Mouse (Mus musculus) myocyte (in vitro differentiated cells): ENCODE data around the gene Klrb1b.

Experiments
- MYOD1 ChIP-seq, 3 experiments: IDR thresholded peaks; one replicate each; pipeline ENCODE4 v1.6.1; 2011; ENCODE audit warnings: control low read depth in 2 of 3, low read depth in 2 of 3, mild to moderate bottlenecking in 2 of 3, moderate library complexity in 1 of 3; ENCODE audit not compliant: insufficient read length in 2 of 3, control insufficient read depth in 1 of 3
- MYOG ChIP-seq, 3 experiments: IDR thresholded peaks; one replicate each; pipeline ENCODE4 v1.6.1; 2011; ENCODE audit warnings: control low read depth in 2 of 3, low read depth in 2 of 3, mild to moderate bottlenecking in 2 of 3; ENCODE audit not compliant: insufficient read length in 2 of 3, control insufficient read depth in 1 of 3, insufficient read depth in 1 of 3
- POLR2A ChIP-seq: IDR thresholded peaks from one replicate; pipeline ENCODE4 v1.6.1; 2011; ENCODE audit warnings: low read depth, mild to moderate bottlenecking, control low read depth, moderate library complexity; ENCODE audit not compliant: insufficient read length
- POLR2AphosphoS2 ChIP-seq: IDR thresholded peaks from one replicate; pipeline ENCODE4 v1.6.1; 2011; ENCODE audit warnings: low read depth, control low read depth; ENCODE audit not compliant: insufficient read length
- TCF3 ChIP-seq: IDR thresholded peaks from one replicate; pipeline ENCODE4 v1.6.1; 2011; ENCODE audit warnings: low read depth, control low read depth; ENCODE audit not compliant: insufficient read length

GRCm38 (mm10) chr6:128844586-128845080 lies 18.5 kb upstream of the Klrb1b start:
- TF ChIP-seq POLR2A (no peak), MYOG (IDR thresholded peaks at IDR 0.05; ENCODE audit: control insufficient read depth in 1 of 3, insufficient read depth in 1 of 3, insufficient read length in 2 of 3, low read depth in 2 of 3) (no peak), TCF3 (no peak), MYOD1 (IDR thresholded peaks at IDR 0.05; ENCODE audit: control insufficient read depth in 1 of 3, insufficient read length in 2 of 3, low read depth in 2 of 3) (no peak), POLR2AphosphoS2 (no peak)
